Mouse (Mus musculus) cerebellum, postnatal 36 days (tissue): ENCODE results near the gene Sspo.

ENCODE experiments used
- DNase-seq, 2 experiments: peaks; one replicate each; pipeline ENCODE4 v3.0.0; 2021 to 2022; ENCODE audit warnings: mixed read lengths in 2 of 2

Gene Sspo

DNA sequence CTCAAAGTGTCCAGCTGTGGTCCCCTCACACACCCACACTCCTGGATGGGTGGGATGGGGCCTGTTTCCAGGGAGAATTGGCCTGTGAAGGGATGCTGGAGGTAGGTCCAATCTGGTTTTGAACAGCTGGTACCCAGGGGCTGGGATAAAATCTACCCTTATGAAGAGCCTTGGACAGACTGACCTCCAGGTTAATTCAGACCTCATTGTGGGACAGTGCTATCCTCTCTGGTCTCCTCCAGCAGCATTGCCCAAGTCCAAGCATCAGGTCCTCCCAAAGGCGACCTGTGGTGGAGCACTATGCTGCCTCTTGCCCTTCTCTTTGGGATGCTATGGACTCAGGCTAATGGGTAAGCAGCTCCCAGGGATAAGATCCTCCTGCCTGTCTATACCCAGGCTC lies at the start of gene Sspo:
Sspo (plus strand) TSS at position 301 of the 400 bp plus-strand sequence.
- no peak for DNase-seq

DNA sequence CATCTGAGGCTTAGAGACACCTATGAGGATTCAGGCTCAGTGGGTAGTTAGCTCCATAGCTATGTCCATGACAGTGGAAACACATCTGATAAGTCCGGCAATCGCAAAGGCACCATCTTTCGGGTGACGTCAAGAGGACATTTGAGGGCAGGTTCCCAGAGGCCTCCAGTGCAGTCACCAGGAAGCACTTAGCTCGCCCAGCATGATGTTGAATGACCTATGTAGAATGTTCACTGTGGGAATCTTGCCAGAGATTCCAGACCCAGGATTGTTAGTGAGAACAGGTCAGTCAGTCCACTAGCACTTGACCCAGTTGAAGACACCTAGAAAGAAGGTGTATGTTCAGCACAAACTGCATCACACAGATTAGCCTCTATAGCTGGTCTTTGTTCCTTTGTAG lies 48.1 kb upstream of the Sspo start:
- peak in 1 of 2 experiments; percentile 11 for DNase-seq

GRCm38 (mm10) chr6:48404071-48404470 lies 44.0 kb upstream of the Sspo start:
- no peak for DNase-seq

- DNase-seq = no peak
These were observed 38.2 kb upstream of the Sspo start for GRCm38 (mm10) chr6:48409726-48410343.

DNA sequence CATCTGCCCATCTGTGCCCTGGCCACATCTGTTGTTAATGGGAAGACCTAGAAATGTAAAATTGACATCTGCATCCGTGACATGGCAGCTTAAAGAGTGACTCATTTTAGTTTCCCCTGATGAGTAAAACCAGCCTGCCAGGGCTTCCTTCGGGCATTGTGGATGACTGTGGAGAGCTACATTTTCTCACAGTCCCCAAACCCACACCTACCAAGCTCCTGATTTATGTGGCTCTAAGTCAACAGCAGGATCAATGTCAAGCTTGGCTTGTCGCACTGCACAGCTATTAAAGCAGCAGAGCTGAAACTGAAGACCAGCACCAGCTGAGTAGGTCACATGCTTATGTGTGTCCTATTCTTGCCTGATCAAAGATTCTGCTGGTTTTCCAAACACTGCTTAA lies 37.5 kb upstream of the Sspo start:
- peak in 1 of 2 experiments; percentile 3 for DNase-seq

DNA sequence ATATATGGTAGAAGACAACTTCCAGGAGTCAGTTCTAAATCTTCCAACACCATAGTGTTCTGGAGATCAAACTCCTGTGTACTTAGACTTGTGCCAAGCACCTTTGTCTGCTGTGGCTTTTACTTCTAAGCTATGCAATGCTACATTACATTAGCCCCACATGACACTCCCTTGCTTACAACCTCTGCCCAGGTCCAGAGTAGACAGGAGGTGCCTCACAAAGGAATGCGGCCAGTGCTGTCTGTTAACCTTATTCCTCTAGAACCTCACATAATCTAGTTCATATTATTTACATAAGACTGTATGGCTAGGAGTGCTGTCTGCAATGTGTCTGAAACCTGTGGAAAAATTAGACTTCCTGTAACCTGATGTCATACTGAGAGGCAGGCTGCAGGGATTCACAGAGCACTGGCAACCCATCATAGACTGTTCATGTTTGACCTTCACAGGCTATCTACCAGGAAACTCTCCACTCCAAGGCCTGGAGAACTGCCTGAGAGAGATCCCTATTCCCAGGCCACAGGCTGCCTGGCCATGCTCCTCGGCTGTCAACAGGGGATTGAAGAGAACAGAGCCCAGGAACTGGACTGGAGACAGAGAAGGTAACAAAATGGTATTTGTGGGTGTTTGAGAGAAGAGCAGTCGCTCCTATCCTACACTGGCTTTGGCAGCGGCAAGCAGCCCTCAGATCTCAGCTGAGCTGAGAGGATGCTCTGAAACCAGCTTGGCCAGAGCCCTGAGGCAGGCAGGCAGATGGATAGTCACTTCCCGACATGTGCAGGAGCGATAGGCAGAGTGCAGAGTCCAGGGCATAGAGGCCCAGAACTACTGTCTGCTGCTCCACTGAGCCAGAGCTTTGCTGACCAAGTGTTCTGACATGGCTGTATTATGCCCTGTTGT lies 36.6 kb upstream of the Sspo start:
- DNase-seq = peak in 1 of 2 experiments; percentile 42

DNA sequence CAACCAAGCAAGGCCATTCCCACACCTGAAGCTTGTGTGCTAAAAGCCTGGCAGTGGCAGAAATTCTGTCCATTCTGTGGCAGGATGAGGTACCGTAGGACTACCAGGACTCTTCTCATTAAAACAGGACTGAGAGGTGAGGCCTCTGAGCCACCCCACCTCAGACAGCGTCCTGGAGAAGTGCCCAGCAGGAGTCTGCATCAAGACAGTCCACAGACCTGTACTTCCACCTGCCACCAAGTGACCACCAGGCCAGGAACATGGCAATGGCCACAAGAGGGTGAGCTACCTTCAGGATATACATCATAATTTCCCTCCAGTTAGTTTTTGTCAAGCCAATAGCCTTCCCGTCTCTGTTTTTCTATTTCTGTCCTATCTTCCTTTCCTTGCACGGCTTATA lies 35.9 kb upstream of the Sspo start:
- no peak for DNase-seq

DNA sequence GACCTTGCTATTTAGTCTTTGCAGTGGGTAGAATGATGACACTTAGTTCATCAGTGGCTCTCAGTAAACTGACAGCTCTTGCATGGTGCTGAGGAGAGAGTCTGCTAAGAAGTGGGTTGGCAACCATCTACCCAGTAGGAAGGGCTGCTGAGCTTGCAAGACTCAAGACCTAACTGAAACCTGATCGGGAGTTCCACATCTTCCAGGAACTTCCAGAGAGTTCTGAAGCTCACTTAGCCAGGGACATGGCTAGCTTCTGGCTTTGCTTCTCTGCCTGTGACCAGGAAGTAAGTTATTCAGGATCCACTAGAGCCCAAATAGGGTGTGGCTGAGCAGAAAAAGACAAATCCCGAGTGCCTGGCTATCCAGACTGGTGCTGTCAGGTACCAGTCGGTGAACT lies 35.4 kb upstream of the Sspo start:
- DNase-seq = no peak

- no peak for DNase-seq
These were observed 34.9 kb upstream of the Sspo start for GRCm38 (mm10) chr6:48413081-48413480.

DNA sequence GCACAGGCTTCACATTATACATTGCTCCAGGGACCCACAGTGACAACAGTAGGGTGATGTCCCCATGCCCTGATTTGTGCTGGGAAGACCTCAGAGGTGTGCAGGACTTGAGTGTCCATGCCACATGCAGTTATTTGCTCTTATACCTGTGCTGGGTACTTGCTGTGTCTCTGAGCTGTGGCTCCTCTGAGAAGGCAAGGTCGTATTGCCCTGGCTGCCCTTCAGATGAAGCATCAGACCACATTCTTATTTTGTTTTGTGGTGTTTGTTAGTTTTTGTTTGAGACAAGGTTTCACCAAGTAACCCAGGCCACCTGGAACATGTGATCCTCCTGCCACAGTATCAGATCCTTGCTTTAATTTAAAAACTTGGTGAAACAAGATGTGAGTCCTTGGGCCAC lies 33.1 kb upstream of the Sspo start:
- no peak for DNase-seq

GRCm38 (mm10) chr6:48415636-48416035 lies 32.4 kb upstream of the Sspo start:
- DNase-seq = peak in 1 of 2 experiments; percentile 3

GRCm38 (mm10) chr6:48416486-48416885 lies 31.5 kb upstream of the Sspo start:
- no peak for DNase-seq

- DNase-seq = no peak
These were observed 27.4 kb upstream of the Sspo start for GRCm38 (mm10) chr6:48420647-48421046.

DNA sequence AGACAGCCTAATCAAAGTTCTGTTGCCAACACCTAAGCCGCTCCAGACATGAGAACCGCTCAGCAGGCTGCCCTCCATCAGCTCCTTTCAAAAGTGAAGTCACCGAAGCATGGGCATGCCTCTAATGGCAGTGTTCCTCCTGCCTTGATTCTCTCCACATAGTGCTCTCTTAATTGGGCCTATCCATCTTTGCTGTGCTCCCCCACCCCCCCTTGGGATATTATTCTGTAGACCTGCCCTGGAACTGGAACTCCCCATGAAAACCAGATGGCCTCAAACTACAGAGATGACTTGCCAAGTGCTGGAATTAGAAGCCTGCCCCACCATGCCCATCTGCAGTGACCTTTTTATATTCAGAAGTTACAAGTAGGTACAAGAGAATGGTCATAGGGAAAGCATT lies 24.7 kb upstream of the Sspo start:
- DNase-seq = peak; percentile 69 to 73

GRCm38 (mm10) chr6:48424074-48424473 lies 24.0 kb upstream of the Sspo start:
- DNase-seq = peak in 1 of 2 experiments; percentile 39

DNA sequence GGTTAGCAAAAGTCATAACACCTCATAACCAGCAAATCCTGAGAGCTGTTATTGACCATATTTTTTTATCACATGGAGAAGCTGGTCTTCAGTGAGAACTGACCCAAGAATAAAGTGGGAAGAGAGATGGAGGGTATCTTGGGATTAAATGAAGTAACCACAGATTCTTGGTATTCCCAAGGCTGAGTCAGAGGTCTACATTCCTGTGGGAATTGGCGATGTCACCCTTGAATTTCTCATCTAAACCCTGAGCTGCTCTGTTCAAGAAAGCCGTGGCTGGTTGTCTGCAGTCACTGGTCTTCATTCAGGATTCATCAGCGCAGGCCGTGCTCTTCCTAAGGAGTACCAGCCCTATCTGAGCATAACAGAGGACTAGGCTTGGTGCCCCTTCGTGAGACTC lies 21.1 kb upstream of the Sspo start:
- no peak for DNase-seq

DNA sequence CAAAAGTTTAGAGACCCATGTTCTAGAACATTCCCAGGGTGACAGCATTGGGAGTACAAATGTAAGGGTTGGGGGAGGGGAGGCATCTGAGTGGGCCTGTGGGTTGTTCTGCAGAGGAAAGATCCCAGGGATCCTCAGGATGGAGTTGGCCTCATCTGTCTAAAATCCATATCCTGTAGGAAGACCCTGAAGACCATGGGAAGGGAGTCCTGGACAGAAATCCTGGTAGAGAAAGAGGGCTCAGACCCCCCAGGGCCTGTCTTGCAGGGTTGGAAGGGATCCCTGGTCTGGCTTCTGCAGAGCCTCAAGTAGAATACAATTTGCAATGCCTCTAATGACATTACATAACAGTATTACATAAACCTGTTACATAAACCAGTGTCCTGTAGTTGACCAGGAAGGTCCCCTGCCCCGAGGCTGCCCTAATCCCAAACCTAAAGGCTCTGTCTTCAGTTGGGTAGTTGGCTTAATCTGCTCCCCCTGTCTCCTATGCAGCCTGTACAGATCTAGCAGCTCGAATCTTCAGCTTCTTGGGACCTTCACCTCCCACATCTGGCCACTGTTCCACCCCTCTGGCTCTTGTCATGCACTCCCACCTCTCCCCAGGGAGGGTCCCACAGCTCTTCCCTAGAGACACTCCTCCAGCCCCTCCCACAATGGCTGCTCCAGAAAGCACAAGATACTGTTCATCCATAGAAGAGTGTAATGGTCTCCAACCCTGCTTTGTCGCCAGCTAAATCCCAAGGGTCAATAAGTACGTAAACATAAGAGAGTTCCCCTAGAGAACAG lies 19.1 kb upstream of the Sspo start:
- DNase-seq = peak in 1 of 2 experiments; percentile 46

DNA sequence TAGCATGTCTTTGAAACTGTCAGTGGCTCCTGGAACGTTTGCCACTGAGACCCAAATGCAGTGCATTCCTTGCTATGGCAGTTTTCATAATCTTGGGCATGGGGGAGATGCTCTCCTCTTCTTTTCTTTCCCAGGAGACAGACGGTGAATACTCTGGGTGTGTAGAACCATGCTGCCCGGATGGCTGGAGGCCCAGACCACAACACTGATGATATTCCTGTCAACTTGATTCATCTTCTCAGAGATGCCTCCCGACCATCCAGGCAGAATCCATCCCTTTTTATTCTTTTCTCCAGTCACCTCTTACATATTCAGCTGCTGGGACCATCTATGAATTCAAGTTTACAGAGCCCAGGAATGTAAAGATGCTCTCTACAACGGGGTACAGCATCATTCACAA lies 17.3 kb upstream of the Sspo start:
- DNase-seq = no peak

DNA sequence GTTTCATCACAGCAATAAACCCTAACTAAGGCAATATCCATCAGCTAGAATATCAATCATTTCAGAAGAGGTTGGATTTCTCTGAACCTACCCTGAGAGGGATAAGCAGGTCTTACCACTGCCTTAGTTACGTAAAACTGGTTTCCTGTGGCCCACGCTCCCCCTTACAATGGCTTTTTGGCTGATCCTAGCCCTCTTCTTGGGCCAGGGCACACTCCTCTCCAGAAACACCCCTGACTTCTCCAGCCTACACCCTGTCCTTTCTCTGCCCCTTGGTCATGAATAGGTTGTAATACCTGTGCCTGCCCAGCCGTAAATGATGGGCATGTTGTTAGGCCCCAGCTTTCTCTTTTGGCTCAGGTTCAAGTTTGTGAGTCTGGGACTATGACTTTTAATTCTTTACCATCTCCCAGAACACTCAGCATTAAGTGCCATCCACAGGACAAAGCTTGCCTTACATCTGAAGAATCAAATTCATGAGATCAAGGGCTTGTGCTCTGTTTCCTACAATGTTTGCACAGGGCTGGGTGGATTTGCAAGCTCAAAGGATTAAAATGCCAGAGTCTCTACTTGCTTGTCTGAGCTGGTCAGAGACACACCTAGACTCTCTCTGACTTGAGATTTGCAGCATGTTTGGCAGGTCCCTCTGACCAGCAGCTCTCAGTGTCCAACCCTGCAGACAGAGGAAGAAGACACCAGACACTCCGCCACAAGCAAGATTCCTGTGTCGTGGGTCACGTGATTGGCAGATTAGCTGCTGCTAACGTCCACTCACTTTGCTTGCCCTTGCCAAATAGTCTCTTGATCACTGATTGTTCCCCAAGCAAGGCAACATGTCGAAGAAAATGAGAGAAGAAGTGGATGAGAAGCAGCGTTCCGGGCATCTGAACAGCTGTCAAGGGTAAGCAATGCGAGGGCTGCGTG lies 14.9 kb upstream of the Sspo start:
- no peak for DNase-seq

DNA sequence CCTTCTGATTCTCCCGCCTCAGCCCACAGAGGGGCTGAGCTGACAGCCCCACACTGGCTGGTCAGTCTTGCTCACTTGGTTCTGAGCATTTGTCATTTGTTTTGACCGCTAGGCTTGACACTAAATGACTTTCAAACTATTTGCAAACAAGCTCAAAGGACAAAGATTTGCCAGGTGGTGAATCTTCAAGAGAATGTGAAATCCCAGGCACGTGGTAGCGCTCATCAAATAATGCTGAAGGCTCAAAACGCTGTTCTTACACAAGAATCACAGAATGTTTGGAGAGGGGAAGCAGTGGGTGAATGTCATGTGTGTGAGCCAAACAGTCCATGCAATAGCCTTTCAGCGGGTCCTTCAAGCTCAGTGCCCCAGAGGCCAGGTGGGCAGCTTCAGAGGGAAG lies 13.4 kb upstream of the Sspo start:
- no peak for DNase-seq

DNA sequence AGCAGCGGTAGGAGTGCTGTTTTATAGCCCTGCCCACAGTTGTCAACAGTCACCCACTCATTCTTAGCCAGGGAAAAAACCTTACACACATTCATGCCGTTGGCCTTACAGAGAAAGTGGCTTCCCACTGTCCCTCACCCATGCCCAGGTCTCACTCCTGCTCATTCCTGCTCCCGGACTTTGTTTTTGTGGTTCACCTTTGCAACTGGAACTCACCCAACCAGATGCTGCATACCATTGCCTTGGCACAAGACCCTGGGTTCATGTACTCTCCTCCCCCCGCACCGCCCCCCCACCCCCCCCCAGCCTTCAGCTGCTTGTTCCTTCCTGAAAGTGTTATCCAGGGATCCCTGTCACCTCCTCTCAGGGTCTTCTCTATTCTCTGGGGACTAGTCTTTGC lies 12.9 kb upstream of the Sspo start:
- DNase-seq = no peak

DNA sequence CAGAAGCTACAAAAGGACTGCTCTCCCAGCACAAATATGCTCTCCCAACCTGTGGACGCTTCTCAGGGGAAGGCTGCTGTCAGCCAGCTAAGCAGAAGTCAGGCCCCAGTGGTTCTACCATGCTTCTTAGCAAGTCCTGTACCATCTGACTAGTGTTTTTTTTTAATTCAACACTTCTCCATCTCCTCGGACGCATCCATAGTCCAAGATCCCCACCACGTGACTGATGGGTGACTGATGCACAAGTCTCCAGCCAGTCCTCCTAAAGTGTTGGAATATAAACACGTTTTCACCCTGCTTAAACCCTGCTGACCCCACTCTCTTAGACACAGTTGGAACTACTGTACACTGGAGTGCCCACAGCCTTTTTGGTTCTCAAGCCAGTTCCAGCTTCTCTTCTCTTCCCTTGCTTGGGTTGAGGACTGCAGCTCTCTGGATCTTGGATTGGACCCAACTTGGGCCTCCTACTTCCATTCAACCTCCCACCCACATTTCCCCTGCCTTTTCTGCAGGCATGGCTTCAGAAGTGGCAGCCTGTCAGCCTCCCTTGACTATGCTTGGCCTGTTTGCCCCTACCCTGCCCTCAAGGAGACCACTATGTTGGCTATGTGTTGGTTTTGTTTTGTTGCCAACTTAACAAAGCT lies 12.2 kb upstream of the Sspo start:
- no peak for DNase-seq
